Mouse (Mus musculus) bone marrow, adult 2 months (tissue): Measurements from ENCODE around the gene Cdk17. TPM values are rescaled to one million over a fixed set of nuclear protein-coding genes. Genes with fewer than 3 reads are reported as not detected.
A peak's percentile ranks its signal among the peaks of the same experiment; 100 is the strongest.

Experiments
- H3K27ac ChIP-seq: fragments of 200-500 bp; 2 replicates; pipeline ENCODE4 v1.5.1; 2012; ENCODE audit warnings: low read depth, mild to moderate bottlenecking, control low read depth, inconsistent platforms, low read length; ENCODE audit not compliant: control insufficient read depth, poor library complexity, insufficient read depth
- H3K4me1 ChIP-seq: fragments of 200-500 bp; 2 replicates; pipeline ENCODE4 v1.6.1; 2011; ENCODE audit warnings: low read length; ENCODE audit not compliant: control insufficient read depth, insufficient read depth
- H3K4me3 ChIP-seq: fragments of 200-500 bp; replicated peaks from 2 replicates; pipeline ENCODE3; 2011; ENCODE audit warnings: mild to moderate bottlenecking, low read depth, low read length, control low read depth; ENCODE audit not compliant: control insufficient read depth
- CTCF ChIP-seq: fragments of 200-500 bp; IDR thresholded peaks from 2 replicates; pipeline ENCODE4 v1.5.1; 2011; ENCODE audit warnings: low read length, control low read depth; ENCODE audit not compliant: control insufficient read depth, insufficient read depth
- POLR2A ChIP-seq: fragments of 200-500 bp; IDR thresholded peaks from 2 replicates; pipeline ENCODE4 v1.6.1; 2011; ENCODE audit warnings: low read depth, mild to moderate bottlenecking, control low read depth, low read length, borderline replicate concordance; ENCODE audit not compliant: control insufficient read depth
- WGBS: fragments of 180-500 bp; shearing (Covaris S2); methylation state at CpG from one replicate; pipeline ENCODE4 v1.1.7; 2018; 5-methylcytosine and 5-hydroxymethylcytosine counted together
- polyA plus RNA-seq: library from polyadenylated mRNA; stranded (reverse); fragments of >200 nt; gene quantifications from 2 replicates; pipeline ENCODE4 v1.2.4, GENCODE M21; 2011; ENCODE audit warnings: low replicate concordance; ENCODE audit not compliant: missing spikeins, insufficient read depth, insufficient read length

Gene Cdk17
- polyA plus RNA-seq, result 19.5 and 21.2 TPM in 2 replicates

GRCm38 (mm10) chr10:93160807-93161510 is at the start of gene Cdk17:
Gene Cdk17 (plus strand): TSS chr10:93160875.
- H3K4me3 ChIP-seq, result peak within 1 kb of the TSS; percentile 81
- under 1% methylated on average over 90 of the region's 97 CpGs for WGBS
- TF ChIP-seq CTCF, result no peak
- no peak for TF ChIP-seq POLR2A
- no peaks in the 10 kb centered on the region; the same call in 1 of the 2 replicates for H3K4me1 ChIP-seq
- H3K27ac ChIP-seq, result peak within 1 kb of the TSS; percentile 100

GRCm38 (mm10) chr10:93111412-93111811 is 49.3 kb upstream of the Cdk17 start:
- no peak for TF ChIP-seq POLR2A
- no peak for TF ChIP-seq CTCF
- WGBS, result 39% methylated on average over 8 of the region's 8 CpGs
- peaks cover 1% of the 10 kb centered on the region; the same call in 1 of the 2 replicates for H3K4me1 ChIP-seq
- peak overlapping the region; percentile 35; the same call in 1 of the 2 replicates for H3K27ac ChIP-seq
- no peak overlapping the region for H3K4me3 ChIP-seq

GRCm38 (mm10) chr10:93112021-93112420 is 48.7 kb upstream of the Cdk17 start:
- WGBS, result 83% methylated on average over 6 of the region's 6 CpGs
- H3K4me1 ChIP-seq, result peaks cover 1% of the 10 kb centered on the region; the same call in 1 of the 2 replicates
- no peak for TF ChIP-seq POLR2A
- TF ChIP-seq CTCF, result no peak

DNA sequence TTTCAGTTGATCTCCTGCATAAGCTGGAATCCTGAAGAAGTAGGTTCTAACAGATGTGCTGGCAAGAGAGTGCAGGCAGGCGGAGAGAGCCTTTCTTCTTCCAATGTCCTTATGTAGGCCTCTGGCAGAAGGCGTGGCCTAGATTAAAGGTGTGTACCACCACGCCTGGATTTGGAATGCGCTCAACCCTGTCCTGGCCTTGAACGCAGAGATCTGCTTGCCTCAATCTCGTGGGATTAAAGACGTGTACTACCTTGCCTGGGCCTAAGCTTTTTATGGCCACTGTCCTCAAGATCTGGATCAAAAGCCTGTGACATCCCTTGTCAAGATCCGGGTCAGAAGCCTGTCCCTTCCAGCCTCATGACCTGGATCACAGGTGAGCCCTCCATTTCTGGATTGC is 46.7 kb upstream of the Cdk17 start:
- Histone ChIP-seq H3K4me3 (peak overlapping the region; percentile 11), H3K4me1 (peaks cover 1% of the 10 kb centered on the region; the same call in 1 of the 2 replicates), H3K27ac (no peak overlapping the region)
- 82% methylated on average over 8 of the region's 8 CpGs for WGBS
- TF ChIP-seq CTCF (no peak), POLR2A (no peak)

More at GRCm38 (mm10) chr10:93112021-93112420, 48.7 kb upstream of the Cdk17 start:
- H3K4me3 ChIP-seq, result no peak overlapping the region
- no peak overlapping the region for H3K27ac ChIP-seq

GRCm38 (mm10) chr10:93114782-93115181 is 45.9 kb upstream of the Cdk17 start:
- Histone ChIP-seq H3K27ac (no peak overlapping the region), H3K4me1 (peaks cover 1% of the 10 kb centered on the region; the same call in 1 of the 2 replicates), H3K4me3 (no peak overlapping the region)
- 75% methylated on average over 1 of the region's 1 CpGs for WGBS
- TF ChIP-seq CTCF (no peak), POLR2A (no peak)

- no peak overlapping the region for H3K27ac ChIP-seq
- TF ChIP-seq CTCF, result no peak
- TF ChIP-seq POLR2A, result no peak
- H3K4me1 ChIP-seq, result peaks cover 1% of the 10 kb centered on the region; the same call in 1 of the 2 replicates
- 17% methylated on average over 1 of the region's 1 CpGs for WGBS
- no peak overlapping the region for H3K4me3 ChIP-seq
Observed at GRCm38 (mm10) chr10:93115743-93116142, 44.9 kb upstream of the Cdk17 start.

DNA sequence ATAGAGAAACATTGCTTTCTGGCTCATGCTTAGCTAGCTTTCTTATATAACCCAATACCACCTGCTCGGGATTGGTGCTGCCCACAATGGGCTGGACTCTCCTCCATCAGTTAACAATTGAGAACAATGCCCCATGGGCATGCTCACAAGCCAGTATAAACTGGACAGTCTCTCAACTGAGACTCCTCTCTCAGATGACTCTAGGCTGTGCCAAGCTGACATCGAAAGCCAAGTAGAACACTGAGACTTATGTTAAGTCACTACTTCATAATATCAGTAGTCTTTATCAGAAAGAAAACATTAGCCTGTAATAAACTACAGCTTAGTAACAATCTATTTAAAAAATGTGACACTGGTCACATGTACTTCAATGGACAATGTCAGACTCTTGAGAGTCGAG is 44.0 kb upstream of the Cdk17 start:
- no peak for TF ChIP-seq CTCF
- TF ChIP-seq POLR2A, result no peak
- Histone ChIP-seq H3K4me1 (peaks cover 1% of the 10 kb centered on the region; the same call in 1 of the 2 replicates), H3K4me3 (no peak overlapping the region), H3K27ac (no peak overlapping the region)
- WGBS, result 65% methylated on average over 3 of the region's 3 CpGs

DNA sequence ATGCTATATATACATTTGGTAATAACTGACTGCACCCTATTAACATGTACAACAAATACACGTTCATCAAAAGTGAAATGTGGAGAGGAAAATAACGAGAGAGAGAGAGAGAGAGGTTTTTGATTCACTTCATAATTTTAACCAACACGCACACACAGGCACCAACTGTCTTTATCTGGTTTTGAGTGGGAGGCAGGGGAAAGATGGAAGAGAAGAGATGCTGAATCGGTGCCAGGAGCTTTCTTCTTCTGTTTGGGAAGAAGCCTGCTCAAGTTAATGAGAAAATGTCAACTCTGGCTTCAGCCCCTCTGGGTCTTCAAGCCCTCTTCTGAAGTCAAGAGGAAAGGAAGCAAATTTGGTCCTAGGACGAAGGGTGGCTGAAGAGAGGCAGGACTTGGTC is 40.9 kb upstream of the Cdk17 start:
- no peaks in the 10 kb centered on the region; the same call in 1 of the 2 replicates for H3K4me1 ChIP-seq
- H3K4me3 ChIP-seq, result no peak overlapping the region
- no peak for TF ChIP-seq POLR2A
- no peak for TF ChIP-seq CTCF
- 76% methylated on average over 5 of the region's 5 CpGs for WGBS
- H3K27ac ChIP-seq, result no peak overlapping the region
